Mouse (Mus musculus) left cerebral cortex, postnatal 4 days (tissue): Measurements from ENCODE around the gene Avpr2. TPM values are rescaled to one million over a fixed set of nuclear protein-coding genes. Genes with fewer than 3 reads are reported as not detected.

Experiments used
- DNase-seq: peaks from one replicate; pipeline ENCODE4 v3.0.0-alpha.2; 2022
- intact Hi-C: fragments of 180-260 bp; cut with DNase I; formaldehyde crosslinking; loops from one replicate; pipeline ENCODE4 v1.15.1; 2025
- total RNA-seq, 2 experiments: library from RNA; stranded (reverse); gene quantifications; 2 replicates each; pipeline ENCODE4 v1.2.3; 2021

Gene Avpr2
- total RNA-seq, 2 experiments from 2014 or later = not detected

DNA sequence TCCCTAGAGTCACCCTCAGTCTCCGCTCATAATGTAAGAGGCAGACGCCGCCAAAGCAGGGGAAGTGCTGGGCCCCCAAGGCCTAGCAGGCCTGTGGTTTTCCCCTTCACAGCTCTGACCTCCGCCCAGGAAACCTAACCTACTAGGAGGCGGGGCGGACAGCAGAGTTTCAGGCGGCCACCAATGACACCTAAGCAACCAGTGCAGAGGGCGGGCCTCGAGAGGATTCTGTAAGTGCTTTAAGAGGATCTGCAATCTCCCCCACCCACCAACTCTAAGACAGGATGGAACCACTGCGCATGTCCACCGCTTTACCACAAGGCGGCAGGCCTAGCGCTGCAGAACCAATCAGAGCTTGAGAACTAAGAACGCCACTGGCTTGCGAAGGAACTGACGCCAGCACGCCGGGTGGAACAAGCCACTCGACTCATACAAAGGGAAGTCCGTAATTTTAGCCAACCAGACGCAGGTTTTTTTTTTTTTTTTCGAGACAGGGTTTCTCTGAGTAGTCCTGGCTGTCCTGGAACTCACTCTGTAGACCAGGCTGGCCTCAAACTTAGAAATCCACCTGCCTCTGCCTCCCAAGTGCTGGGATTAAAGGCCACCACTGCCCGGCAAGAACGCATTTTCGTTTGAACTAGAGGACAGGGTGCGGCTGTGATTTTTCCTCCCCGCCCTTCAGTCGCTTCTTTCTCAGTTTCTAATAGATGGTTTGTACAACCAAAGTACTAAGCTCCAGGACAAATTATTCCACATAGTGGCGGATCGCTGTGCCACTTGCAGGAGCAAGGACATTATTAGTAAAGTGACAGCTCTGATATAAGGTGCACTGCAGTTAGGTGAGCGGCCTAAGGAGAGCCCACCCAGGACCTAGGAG lies 23.2 kb downstream of the Avpr2 start:
- peak; percentile 89 for DNase-seq
- intact Hi-C loops = no loop called here

- intact Hi-C loops = no loop called here
- no peak for DNase-seq
These were observed 25.0 kb downstream of the Avpr2 start for GRCm38 (mm10) chrX:73916945-73917344.

- intact Hi-C loops = no loop called here
- no peak for DNase-seq
These were observed 26.7 kb downstream of the Avpr2 start for GRCm38 (mm10) chrX:73918631-73919030.

DNA sequence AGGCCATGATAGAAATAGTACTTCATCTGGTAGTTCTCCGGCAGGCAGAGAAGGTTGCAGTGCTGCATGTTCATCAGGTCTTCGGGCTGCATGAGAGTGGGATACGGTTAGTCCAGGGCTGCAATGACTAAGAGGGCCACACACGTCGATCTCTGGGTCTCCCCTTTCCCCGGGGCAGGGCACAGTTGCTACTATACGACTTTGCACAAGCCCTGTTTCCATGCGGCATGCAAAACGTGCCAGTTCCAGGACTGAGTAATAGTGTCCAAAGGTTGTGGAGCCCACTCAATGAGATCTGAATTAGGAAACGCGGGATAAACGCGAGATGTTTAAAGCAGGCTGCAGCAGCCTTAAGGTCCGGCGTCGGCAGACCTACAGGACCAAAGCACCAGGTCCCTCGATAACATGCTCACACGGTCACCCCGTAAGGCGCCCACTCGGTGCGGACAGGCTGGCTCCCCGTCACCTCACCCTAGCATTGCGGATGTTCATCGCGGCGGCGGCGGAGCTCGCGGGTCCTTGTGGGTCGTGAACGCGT lies 29.5 kb downstream of the Avpr2 start:
- DNase-seq = no peak
- intact Hi-C loops = no loop called here

DNA sequence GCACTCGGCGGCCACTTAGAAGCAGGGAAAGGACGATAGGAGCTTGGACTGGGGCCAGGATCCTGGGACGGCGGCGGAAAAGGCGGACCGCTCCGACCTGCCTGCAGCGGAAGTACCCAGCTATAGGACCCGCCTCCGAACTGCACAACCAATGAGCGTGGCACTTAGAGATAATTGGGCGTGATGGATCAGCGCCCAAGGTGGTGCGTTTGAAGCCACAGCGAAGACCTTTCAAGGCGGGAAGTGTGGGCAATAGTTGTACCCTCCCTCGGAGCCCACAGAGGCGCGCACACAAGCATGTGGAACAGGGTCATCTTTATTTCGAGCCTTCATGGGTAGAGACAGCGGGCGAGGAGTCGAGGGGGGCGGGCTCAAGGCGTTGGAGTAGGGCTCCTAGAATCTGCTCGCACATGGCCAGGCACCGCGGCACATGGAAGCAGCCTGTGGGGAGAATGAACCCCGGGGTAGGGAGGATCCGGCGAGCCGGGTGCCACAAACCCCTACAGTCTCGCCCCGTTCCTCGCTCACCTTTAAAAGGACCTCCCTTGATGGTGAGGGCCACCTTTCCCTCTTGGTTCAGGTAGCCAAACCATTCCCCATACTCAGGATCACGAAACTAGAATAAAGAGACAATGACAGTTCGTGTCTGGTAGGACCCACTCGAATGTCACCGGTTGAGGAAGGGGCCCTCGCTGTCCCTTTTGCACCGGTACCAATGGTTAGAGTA lies 30.1 kb downstream of the Avpr2 start, which contains the start of the genes Arhgap4 and Naa10:
Arhgap4 (minus strand) TSS at position 48 of the 727 bp plus-strand sequence.
Naa10 (minus strand) TSS at position 122 of the 727 bp plus-strand sequence.
- intact Hi-C loops = no loop called here
- DNase-seq = peak; percentile 95

GRCm38 (mm10) chrX:73922550-73922882 lies 30.6 kb downstream of the Avpr2 start:
- no peak for DNase-seq

DNA sequence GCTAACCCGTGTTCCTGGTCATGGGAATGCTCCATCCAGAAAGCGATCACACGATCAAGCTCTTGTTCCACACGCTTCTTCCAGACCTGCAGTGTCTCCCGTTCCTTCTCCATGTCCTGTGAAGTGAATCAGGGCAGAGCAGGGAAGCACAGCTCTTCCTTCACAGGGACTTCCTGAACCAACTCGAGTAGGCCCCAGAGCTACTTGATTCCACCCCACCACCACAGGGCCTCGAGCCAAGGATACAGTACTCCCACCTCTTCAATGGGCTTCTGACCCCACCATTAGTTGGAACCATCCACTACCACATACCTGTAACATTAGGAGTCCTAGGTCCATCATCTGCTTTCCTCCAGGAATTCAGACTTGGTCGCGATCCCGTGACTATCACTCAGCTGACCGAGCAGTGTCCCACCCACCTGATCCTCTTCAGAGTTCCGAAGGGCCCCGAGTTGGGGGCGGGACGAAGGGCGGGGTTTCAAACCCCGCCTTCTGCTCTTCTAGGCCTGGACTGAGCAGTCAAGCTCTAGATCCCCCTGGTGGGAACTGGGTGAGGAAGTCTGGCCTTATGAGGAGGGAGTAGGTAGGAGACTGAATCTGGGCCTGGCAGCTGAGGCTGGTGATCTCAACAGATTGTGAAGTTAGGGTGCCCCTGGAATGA lies 38.6 kb downstream of the Avpr2 start, which contains the start of gene Renbp:
Renbp (minus strand) TSS at position 449 of the 661 bp plus-strand sequence.
- peak; percentile 28 for DNase-seq

More at GRCm38 (mm10) chrX:73922550-73922882, 30.6 kb downstream of the Avpr2 start:
- intact Hi-C loops = no loop called here

DNA sequence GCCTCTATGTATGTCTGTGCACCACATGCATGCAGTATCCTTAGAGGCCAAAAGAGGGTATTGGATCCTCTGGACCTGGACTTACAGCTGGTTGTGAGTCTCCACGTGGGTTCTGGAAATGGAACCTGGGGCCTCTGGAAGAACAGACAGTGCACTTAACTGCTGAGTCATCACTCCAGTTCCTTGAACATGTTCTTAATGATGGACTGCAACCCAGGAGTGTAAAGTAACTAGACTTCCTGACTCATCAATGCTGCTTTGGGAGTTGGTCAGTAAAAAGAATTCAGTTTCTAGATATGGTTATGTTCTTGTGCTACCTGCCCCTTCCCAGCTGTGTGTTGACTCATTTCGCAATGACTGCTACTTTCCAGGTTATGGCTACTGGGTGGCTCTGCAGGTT lies 40.0 kb downstream of the Avpr2 start:
- intact Hi-C loops = no loop called here
- DNase-seq = no peak

More for the DNA sequence above, 38.6 kb downstream of the Avpr2 start, which contains the start of gene Renbp:
- intact Hi-C loops = no loop called here

DNA sequence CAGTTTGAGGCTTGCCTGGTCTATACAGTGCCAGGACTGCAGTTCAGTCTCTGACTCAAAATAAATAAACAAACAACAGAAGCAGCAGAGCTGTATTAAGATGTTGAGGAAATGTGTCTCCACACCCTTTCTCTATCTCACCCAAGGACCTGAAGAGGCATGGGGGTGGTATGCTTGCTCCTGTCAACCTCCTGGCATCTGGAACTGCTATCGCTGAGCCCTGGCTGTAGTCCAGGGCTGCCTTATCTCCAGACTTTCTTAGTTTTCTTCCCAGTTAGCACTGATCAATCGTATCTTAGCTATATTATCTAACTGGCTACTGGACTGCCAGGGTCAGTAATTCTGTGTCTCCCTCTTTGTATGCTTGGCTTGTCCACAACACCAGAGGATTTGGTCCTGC lies 50.0 kb downstream of the Avpr2 start:
- intact Hi-C loops = no loop called here
- DNase-seq = no peak

DNA sequence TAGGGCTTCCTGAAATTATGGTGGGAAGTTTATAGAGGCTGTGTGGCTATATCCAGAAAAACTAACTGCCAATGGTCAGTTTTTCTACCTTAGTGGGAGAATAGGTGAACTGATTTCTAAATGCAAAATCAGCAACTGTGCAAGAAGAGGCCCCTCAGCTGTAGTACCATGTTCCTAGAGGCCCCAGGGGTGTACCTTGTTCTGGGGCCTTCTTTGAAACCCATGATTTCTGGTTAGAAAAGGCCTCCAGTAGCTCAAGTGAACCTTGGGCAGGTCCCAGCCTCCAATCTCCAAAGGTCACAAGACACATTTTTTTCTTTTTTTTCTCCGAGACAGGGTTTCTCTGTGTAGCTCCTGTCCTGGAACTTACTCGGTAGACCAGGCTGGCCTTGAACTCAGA lies 50.4 kb downstream of the Avpr2 start:
- intact Hi-C loops = no loop called here

More for the DNA sequence above, 50.4 kb downstream of the Avpr2 start:
- no peak for DNase-seq

Other genes with a start within 250 kb of the Avpr2 start
- gene Pnck, start 232.0 kb upstream of the Avpr2 start, total RNA-seq = 100 to 1,000 TPM; 105 to 140 TPM
- gene Slc6a8, start 219.0 kb upstream of the Avpr2 start, total RNA-seq = 10 to 100 TPM; 52.2 to 64.8 TPM
- gene Bcap31, start 175.9 kb upstream of the Avpr2 start, total RNA-seq = 10 to 100 TPM; 62.0 to 62.1 TPM
- 10 to 100 TPM; 16.8 to 16.9 TPM for gene Abcd1, start 175.5 kb upstream of the Avpr2 start, total RNA-seq
- 1 to 10 TPM; 1.4 to 1.7 TPM for gene Plxnb3, start 135.0 kb upstream of the Avpr2 start, total RNA-seq
- 1 to 10 TPM; 1.0 to 1.1 TPM for gene Srpk3, start 117.7 kb upstream of the Avpr2 start, total RNA-seq
- 100 to 1,000 TPM; 118 to 127 TPM for gene Idh3g, start 105.2 kb upstream of the Avpr2 start, total RNA-seq
- gene Ssr4, start 105.1 kb upstream of the Avpr2 start, total RNA-seq = 100 to 1,000 TPM; 100 to 104 TPM
- gene Pdzd4, start 67.1 kb upstream of the Avpr2 start, total RNA-seq = 100 to 1,000 TPM; 174 to 186 TPM
- 100 to 1,000 TPM; 518 to 579 TPM for gene L1cam, start 4.0 kb downstream of the Avpr2 start, total RNA-seq
- 1 to 10 TPM; 2.5 to 3.4 TPM for gene Arhgap4, start 29.8 kb downstream of the Avpr2 start, total RNA-seq
- gene Naa10, start 29.8 kb downstream of the Avpr2 start, total RNA-seq = 10 to 100 TPM; 66.9 to 73.6 TPM
- gene Renbp, start 38.7 kb downstream of the Avpr2 start, total RNA-seq = 1 to 10 TPM; 3.3 to 5.4 TPM
- gene Hcfc1, start 74.3 kb downstream of the Avpr2 start, total RNA-seq = 10 to 100 TPM; 89.1 to 93.4 TPM
- gene Irak1, start 131.8 kb downstream of the Avpr2 start, total RNA-seq = 10 to 100 TPM; 45.2 to 50.7 TPM
- gene Opn1mw, start 235.4 kb downstream of the Avpr2 start, total RNA-seq = not detected
- gene Mecp2, start 243.3 kb downstream of the Avpr2 start, total RNA-seq = 10 to 100 TPM; 81.8 to 88.9 TPM